Mouse (Mus musculus): ENCODE data around the gene Hnrnpdl. TPM values are rescaled to one million over a fixed set of nuclear protein-coding genes. Genes with fewer than 3 reads are reported as not detected.

Hnrnpdl gene
- polyA plus RNA-seq, 1 experiment from 2014 or later, result 268 TPM

GRCm38 (mm10) chr5:100071541-100071940 is 32.1 kb upstream of the Hnrnpdl start:
- ATAC-seq (ENCODE audit: low FRiP score), result no peak
- Histone ChIP-seq H3K4me1 (replicated peaks; ENCODE audit: control insufficient read depth, insufficient read depth, low read length) (no peaks in the 10 kb centered on the region), H3K36me3 (ENCODE audit: control insufficient read depth, insufficient read depth, low read length) (no peaks in the 10 kb centered on the region), H3K9me3 (ENCODE audit: control insufficient read depth, low read length) (no peaks in the 10 kb centered on the region), H3K4me2 (replicated peaks; ENCODE audit: low read depth, low read length) (no peak overlapping the region), H3K9ac (ENCODE audit: low read depth, low read length) (no peak overlapping the region), H3K27me3 (ENCODE audit: control insufficient read depth, insufficient read depth, low read length) (no peaks in the 10 kb centered on the region), H3K27ac (ENCODE audit: low read depth, low read length) (no peak overlapping the region), H3K4me3 (ENCODE audit: low read depth, low read length) (no peak overlapping the region)
- no peak for DNase-seq (ENCODE audit: low spot score)
- 89% methylated on average over 5 of the region's 5 CpGs for WGBS

GRCm38 (mm10) chr5:100070255-100070654 is 30.8 kb upstream of the Hnrnpdl start:
- H3K4me3 ChIP-seq (ENCODE audit: low read depth, low read length), result no peak overlapping the region
- no peak overlapping the region for H3K4me2 ChIP-seq (replicated peaks; ENCODE audit: low read depth, low read length)
- ATAC-seq (ENCODE audit: low FRiP score), result no peak
- no peak overlapping the region for H3K27ac ChIP-seq (ENCODE audit: low read depth, low read length)
- DNase-seq (ENCODE audit: low spot score), result peak; percentile 92
- no peak overlapping the region for H3K9ac ChIP-seq (ENCODE audit: low read depth, low read length)
- H3K36me3 ChIP-seq (ENCODE audit: control insufficient read depth, insufficient read depth, low read length), result no peaks in the 10 kb centered on the region
- H3K27me3 ChIP-seq (ENCODE audit: control insufficient read depth, insufficient read depth, low read length), result no peaks in the 10 kb centered on the region
- 25% methylated on average over 3 of the region's 3 CpGs for WGBS
- H3K9me3 ChIP-seq (ENCODE audit: control insufficient read depth, low read length), result no peaks in the 10 kb centered on the region
- no peaks in the 10 kb centered on the region for H3K4me1 ChIP-seq (replicated peaks; ENCODE audit: control insufficient read depth, insufficient read depth, low read length)

GRCm38 (mm10) chr5:100069526-100069925 is 30.1 kb upstream of the Hnrnpdl start:
- Histone ChIP-seq H3K9ac (ENCODE audit: low read depth, low read length) (no peak overlapping the region), H3K27me3 (ENCODE audit: control insufficient read depth, insufficient read depth, low read length) (no peaks in the 10 kb centered on the region), H3K9me3 (ENCODE audit: control insufficient read depth, low read length) (no peaks in the 10 kb centered on the region), H3K36me3 (ENCODE audit: control insufficient read depth, insufficient read depth, low read length) (no peaks in the 10 kb centered on the region), H3K4me3 (ENCODE audit: low read depth, low read length) (no peak overlapping the region), H3K27ac (ENCODE audit: low read depth, low read length) (no peak overlapping the region), H3K4me1 (replicated peaks; ENCODE audit: control insufficient read depth, insufficient read depth, low read length) (no peaks in the 10 kb centered on the region), H3K4me2 (replicated peaks; ENCODE audit: low read depth, low read length) (no peak overlapping the region)
- WGBS, result 92% methylated on average over 2 of the region's 2 CpGs
- DNase-seq (ENCODE audit: low spot score) (no peak), ATAC-seq (ENCODE audit: low FRiP score) (no peak)

GRCm38 (mm10) chr5:100067579-100067978 is 28.1 kb upstream of the Hnrnpdl start:
- WGBS, result 92% methylated on average over 16 of the region's 16 CpGs
- ATAC-seq (ENCODE audit: low FRiP score) (no peak), DNase-seq (ENCODE audit: low spot score) (no peak)
- H3K36me3 ChIP-seq (ENCODE audit: control insufficient read depth, insufficient read depth, low read length), result no peaks in the 10 kb centered on the region
- no peak overlapping the region for H3K4me3 ChIP-seq (ENCODE audit: low read depth, low read length)
- H3K27me3 ChIP-seq (ENCODE audit: control insufficient read depth, insufficient read depth, low read length), result no peaks in the 10 kb centered on the region
- no peak overlapping the region for H3K4me2 ChIP-seq (replicated peaks; ENCODE audit: low read depth, low read length)
- no peak overlapping the region for H3K27ac ChIP-seq (ENCODE audit: low read depth, low read length)
- no peaks in the 10 kb centered on the region for H3K4me1 ChIP-seq (replicated peaks; ENCODE audit: control insufficient read depth, insufficient read depth, low read length)
- no peak overlapping the region for H3K9ac ChIP-seq (ENCODE audit: low read depth, low read length)
- no peaks in the 10 kb centered on the region for H3K9me3 ChIP-seq (ENCODE audit: control insufficient read depth, low read length)

DNA sequence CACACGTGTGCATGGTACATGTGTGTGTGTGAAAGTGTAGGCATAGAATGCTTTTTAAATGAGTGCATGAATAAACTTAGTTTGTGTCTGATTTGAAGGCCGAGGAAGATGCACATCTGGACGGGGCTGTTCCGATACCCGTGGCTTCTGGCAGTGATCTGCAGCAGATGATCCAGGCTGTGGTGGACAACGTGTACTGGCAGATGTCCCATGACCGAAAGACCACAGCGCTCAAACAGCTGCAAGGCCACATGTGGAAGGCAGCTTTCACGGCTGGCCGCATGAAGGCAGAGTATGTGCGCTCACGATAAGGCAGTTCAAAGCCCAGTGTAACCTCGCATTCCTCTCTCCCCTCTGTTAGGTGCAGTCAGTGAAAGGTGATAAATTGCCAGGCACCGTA is 21.4 kb upstream of the Hnrnpdl start:
- ATAC-seq (ENCODE audit: low FRiP score) (no peak), DNase-seq (ENCODE audit: low spot score) (no peak)
- Histone ChIP-seq H3K9ac (ENCODE audit: low read depth, low read length) (no peak overlapping the region), H3K4me2 (replicated peaks; ENCODE audit: low read depth, low read length) (no peak overlapping the region), H3K27ac (ENCODE audit: low read depth, low read length) (no peak overlapping the region), H3K4me3 (ENCODE audit: low read depth, low read length) (no peak overlapping the region), H3K27me3 (ENCODE audit: control insufficient read depth, insufficient read depth, low read length) (no peaks in the 10 kb centered on the region), H3K36me3 (ENCODE audit: control insufficient read depth, insufficient read depth, low read length) (0 out of 2 replicates have a peak, but pooled peaks cover 12% of the 10 kb centered on the region), H3K9me3 (ENCODE audit: control insufficient read depth, low read length) (no peaks in the 10 kb centered on the region), H3K4me1 (replicated peaks; ENCODE audit: control insufficient read depth, insufficient read depth, low read length) (no peaks in the 10 kb centered on the region)
- 94% methylated on average over 14 of the region's 14 CpGs for WGBS

DNA sequence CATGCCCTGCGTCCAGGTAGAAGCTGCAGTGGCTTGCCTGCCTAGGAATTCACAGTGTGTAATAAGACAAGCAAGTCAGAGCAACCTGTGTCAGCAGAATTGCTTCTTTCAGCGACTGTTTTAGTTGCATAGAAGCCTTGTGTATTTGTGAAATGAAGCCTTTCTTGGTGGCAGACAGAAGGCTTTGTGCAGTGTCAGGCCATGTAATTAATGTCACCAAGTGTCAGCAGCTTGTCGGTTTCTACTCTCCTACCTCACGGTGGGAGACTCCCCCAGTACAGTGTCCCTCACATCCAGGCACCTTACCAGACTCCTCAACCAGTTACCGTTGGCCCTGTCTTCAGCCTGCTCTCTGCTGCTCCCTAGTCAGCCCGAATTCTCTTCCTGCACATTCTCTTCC is 19.9 kb upstream of the Hnrnpdl start:
- Histone ChIP-seq H3K27ac (ENCODE audit: low read depth, low read length) (no peak overlapping the region), H3K4me3 (ENCODE audit: low read depth, low read length) (no peak overlapping the region), H3K9me3 (ENCODE audit: control insufficient read depth, low read length) (no peaks in the 10 kb centered on the region), H3K9ac (ENCODE audit: low read depth, low read length) (no peak overlapping the region), H3K4me2 (replicated peaks; ENCODE audit: low read depth, low read length) (no peak overlapping the region), H3K4me1 (replicated peaks; ENCODE audit: control insufficient read depth, insufficient read depth, low read length) (no peaks in the 10 kb centered on the region), H3K27me3 (ENCODE audit: control insufficient read depth, insufficient read depth, low read length) (no peaks in the 10 kb centered on the region), H3K36me3 (ENCODE audit: control insufficient read depth, insufficient read depth, low read length) (0 out of 2 replicates have a peak, but pooled peaks cover 12% of the 10 kb centered on the region)
- DNase-seq (ENCODE audit: low spot score), result no peak
- WGBS, result 50% methylated on average over 6 of the region's 6 CpGs
- no peak for ATAC-seq (ENCODE audit: low FRiP score)

- no peak overlapping the region for H3K4me2 ChIP-seq (replicated peaks; ENCODE audit: low read depth, low read length)
- no peak overlapping the region for H3K4me3 ChIP-seq (ENCODE audit: low read depth, low read length)
- H3K9me3 ChIP-seq (ENCODE audit: control insufficient read depth, low read length), result no peaks in the 10 kb centered on the region
- no peaks in the 10 kb centered on the region for H3K27me3 ChIP-seq (ENCODE audit: control insufficient read depth, insufficient read depth, low read length)
- DNase-seq (ENCODE audit: low spot score) (no peak), ATAC-seq (ENCODE audit: low FRiP score) (no peak)
- no peak overlapping the region for H3K27ac ChIP-seq (ENCODE audit: low read depth, low read length)
- H3K4me1 ChIP-seq (replicated peaks; ENCODE audit: control insufficient read depth, insufficient read depth, low read length), result no peaks in the 10 kb centered on the region
- 66% methylated on average over 6 of the region's 6 CpGs for WGBS
- no peak overlapping the region for H3K9ac ChIP-seq (ENCODE audit: low read depth, low read length)
- 0 out of 2 replicates have a peak, but pooled peaks cover 12% of the 10 kb centered on the region for H3K36me3 ChIP-seq (ENCODE audit: control insufficient read depth, insufficient read depth, low read length)
Measured at GRCm38 (mm10) chr5:100058729-100059128, 19.3 kb upstream of the Hnrnpdl start.

GRCm38 (mm10) chr5:100057461-100058209 is 18.2 kb upstream of the Hnrnpdl start:
- Histone ChIP-seq H3K27me3 (ENCODE audit: control insufficient read depth, insufficient read depth, low read length) (no peaks in the 10 kb centered on the region), H3K4me1 (replicated peaks; ENCODE audit: control insufficient read depth, insufficient read depth, low read length) (no peaks in the 10 kb centered on the region), H3K9ac (ENCODE audit: low read depth, low read length) (no peak overlapping the region), H3K27ac (ENCODE audit: low read depth, low read length) (no peak overlapping the region), H3K4me3 (ENCODE audit: low read depth, low read length) (no peak overlapping the region), H3K36me3 (ENCODE audit: control insufficient read depth, insufficient read depth, low read length) (0 out of 2 replicates have a peak, but pooled peaks cover 12% of the 10 kb centered on the region), H3K9me3 (ENCODE audit: control insufficient read depth, low read length) (no peaks in the 10 kb centered on the region), H3K4me2 (replicated peaks; ENCODE audit: low read depth, low read length) (no peak overlapping the region)
- ATAC-seq (ENCODE audit: low FRiP score) (no peak), DNase-seq (ENCODE audit: low spot score) (no peak)
- WGBS, result 92% methylated on average over 14 of the region's 15 CpGs

DNA sequence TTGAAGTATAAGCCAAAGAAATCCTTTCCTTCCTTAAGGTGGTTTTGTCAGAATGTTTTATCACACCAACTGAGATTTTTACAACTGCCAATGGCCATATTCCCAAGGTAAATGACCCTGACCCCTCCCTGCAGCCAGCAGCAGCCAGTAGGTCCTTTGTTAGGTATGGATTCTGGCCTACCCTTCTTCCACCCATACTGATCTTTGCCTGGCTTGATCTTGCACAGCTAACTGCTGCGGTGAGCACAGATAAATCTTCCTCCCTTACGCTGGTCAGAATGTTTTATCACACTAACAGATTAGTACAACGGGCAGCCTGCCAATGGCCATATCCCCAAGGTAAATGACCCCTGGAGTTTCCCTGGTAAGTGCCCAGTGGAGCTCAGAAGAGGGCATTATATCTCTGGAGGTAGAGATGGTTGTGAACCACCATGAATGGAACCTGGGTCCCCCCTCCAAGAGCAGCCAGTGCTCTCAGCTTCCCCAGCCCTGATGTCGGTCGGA is 16.5 kb upstream of the Hnrnpdl start:
- Histone ChIP-seq H3K36me3 (ENCODE audit: control insufficient read depth, insufficient read depth, low read length) (0 out of 2 replicates have a peak, but pooled peaks cover 6% of the 10 kb centered on the region), H3K9me3 (ENCODE audit: control insufficient read depth, low read length) (no peaks in the 10 kb centered on the region), H3K4me1 (replicated peaks; ENCODE audit: control insufficient read depth, insufficient read depth, low read length) (no peaks in the 10 kb centered on the region), H3K9ac (ENCODE audit: low read depth, low read length) (no peak overlapping the region), H3K4me3 (ENCODE audit: low read depth, low read length) (no peak overlapping the region), H3K27ac (ENCODE audit: low read depth, low read length) (no peak overlapping the region), H3K27me3 (ENCODE audit: control insufficient read depth, insufficient read depth, low read length) (no peaks in the 10 kb centered on the region), H3K4me2 (replicated peaks; ENCODE audit: low read depth, low read length) (no peak overlapping the region)
- WGBS, result 91% methylated on average over 5 of the region's 5 CpGs
- ATAC-seq (ENCODE audit: low FRiP score), result no peak
- no peak for DNase-seq (ENCODE audit: low spot score)

All from hindbrain, embryonic 11.5 days (tissue).